Mouse (Mus musculus) small intestine, adult 2 months (tissue): Measurements from ENCODE around the gene Tmpo.

ENCODE experiments used
- CTCF ChIP-seq: fragments of 200-500 bp; IDR thresholded peaks from 2 replicates; pipeline ENCODE4 v1.5.1; 2012; ENCODE audit warnings: low read depth, mild to moderate bottlenecking, control low read depth, inconsistent platforms, low read length, moderate library complexity, mixed read lengths; ENCODE audit not compliant: insufficient replicate concordance, insufficient read length; ENCODE audit errors: extremely low read depth
- POLR2A ChIP-seq: fragments of 200-500 bp; IDR thresholded peaks from 2 replicates; pipeline ENCODE4 v1.6.1; 2012; ENCODE audit warnings: low read depth, mild to moderate bottlenecking, control low read depth, inconsistent platforms, low read length, moderate library complexity

GRCm38 (mm10) chr10:91189476-91189875, 8.4 kb upstream of the Tmpo start:
- TF ChIP-seq POLR2A = no peak
- no peak for TF ChIP-seq CTCF
